Comparison of ENCODE assay signal across 23 mouse cellular contexts in the genomic region with DNA sequence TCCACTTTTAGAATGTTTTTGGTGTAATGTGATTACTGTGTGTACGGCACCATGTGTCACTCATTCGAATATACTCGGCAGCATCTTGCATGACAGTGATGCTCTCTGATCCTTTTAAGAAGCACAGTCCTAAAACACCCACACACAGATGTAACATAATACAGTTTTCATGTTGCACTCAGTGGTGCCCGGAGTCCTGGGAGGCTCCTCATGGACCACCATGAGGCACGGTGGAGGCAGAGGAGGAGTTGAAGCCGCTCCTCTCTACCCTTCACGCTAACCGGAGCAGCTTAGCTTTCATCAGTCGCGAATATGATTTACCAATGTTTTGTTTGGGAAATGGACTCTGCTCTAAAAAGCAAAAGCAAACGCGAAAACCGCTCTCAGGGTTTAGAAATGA.
"Had no signal": no experiment of that assay in that cellular context is flagged by ENCODE, and none has a peak within 500 bp of the region (broad histone marks: within the 10 kb centered on the region; RNA-seq: fewer than 3 reads in every experiment).

No protein-coding gene starts in this region.

- H3K4me2 ChIP-seq: heart, embryonic 11.5 days; heart, embryonic 13.5 days; heart, embryonic 15.5 days; hindbrain, embryonic 13.5 days; hindbrain, embryonic 15.5 days; limb, embryonic 13.5 days; limb, embryonic 15.5 days; liver, embryonic 12.5 days had no signal

- H3K9ac ChIP-seq: forebrain, postnatal 0 days; heart, embryonic 13.5 days; heart, embryonic 15.5 days; hindbrain, embryonic 13.5 days; hindbrain, embryonic 15.5 days; limb, embryonic 13.5 days; limb, embryonic 15.5 days; liver, embryonic 12.5 days; liver, embryonic 14.5 days had no signal

- DNase-seq: forebrain, postnatal 0 days; gastrocnemius, postnatal 14 days; gastrocnemius, postnatal 36 days; heart, adult 11 months; heart, adult 2 months; heart, postnatal 14 days; heart, postnatal 36 days; kidney, adult 2 months; kidney, postnatal 36 days; layer of hippocampus, postnatal 36 days; left cerebral cortex, postnatal 4 days; lung, adult 18-20 months had no signal

- H3K4me1 ChIP-seq: hindbrain, embryonic 13.5 days; hindbrain, embryonic 15.5 days; limb, embryonic 15.5 days; liver, embryonic 12.5 days had no signal

- H3K27me3 ChIP-seq: heart, embryonic 13.5 days; heart, embryonic 15.5 days; hindbrain, embryonic 13.5 days; hindbrain, embryonic 15.5 days; liver, embryonic 12.5 days had no signal

- H3K27ac ChIP-seq: heart, adult 2 months; heart, embryonic 13.5 days; heart, embryonic 15.5 days; hindbrain, embryonic 13.5 days; hindbrain, embryonic 15.5 days; hindbrain, postnatal 0 days; limb, embryonic 13.5 days; limb, embryonic 15.5 days; liver, embryonic 12.5 days; liver, embryonic 14.5 days had no signal

- H3K36me3 ChIP-seq: heart, embryonic 15.5 days; limb, embryonic 13.5 days; limb, embryonic 15.5 days had no signal

- ATAC-seq: forebrain, postnatal 0 days; hindbrain, postnatal 0 days; intestine, embryonic 16.5 days; liver, embryonic 12.5 days had no signal

- H3K9me3 ChIP-seq: heart, embryonic 13.5 days; heart, embryonic 15.5 days; hindbrain, embryonic 13.5 days; hindbrain, embryonic 15.5 days; limb, embryonic 13.5 days; limb, embryonic 15.5 days; liver, embryonic 12.5 days had no signal

- H3K4me3 ChIP-seq: heart, adult 2 months; heart, embryonic 13.5 days; heart, embryonic 15.5 days; hindbrain, embryonic 13.5 days; hindbrain, embryonic 15.5 days; limb, embryonic 13.5 days; limb, embryonic 15.5 days; liver, embryonic 12.5 days had no signal
